Mouse (Mus musculus) hindbrain, embryonic 13.5 days (tissue): Measurements from ENCODE around the gene Abcd3. TPM values are rescaled to one million over a fixed set of nuclear protein-coding genes. Genes with fewer than 3 reads are reported as not detected.
A peak's percentile ranks its signal among the peaks of the same experiment; 100 is the strongest.

Experiments
- ATAC-seq: fragments of 200-750 bp; cut with Nextera tagmentation; 2 replicates; pipeline ENCODE4 v1.8.0; 2017; ENCODE audit warnings: moderate TSS enrichment; ENCODE audit not compliant: low FRiP score
- H3K27ac ChIP-seq: fragments of 300-500 bp; sonication (generic); 2 replicates; pipeline ENCODE4 v1.5.1; 2015; ENCODE audit warnings: inconsistent platforms, mild to moderate bottlenecking, moderate library complexity
- H3K27me3 ChIP-seq: fragments of 300-500 bp; sonication (generic); 2 replicates; pipeline ENCODE4 v1.6.1; 2015; ENCODE audit warnings: mild to moderate bottlenecking, inconsistent platforms
- H3K36me3 ChIP-seq: fragments of 300-500 bp; sonication (generic); 2 replicates; pipeline ENCODE4 v1.6.1; 2015; ENCODE audit warnings: mild to moderate bottlenecking, inconsistent platforms
- H3K4me1 ChIP-seq: fragments of 300-500 bp; sonication (generic); replicated peaks from 2 replicates; pipeline ENCODE4 v1.6.1; 2015; ENCODE audit warnings: inconsistent platforms
- H3K4me2 ChIP-seq: fragments of 300-500 bp; sonication (generic); 2 replicates; pipeline ENCODE4 v1.6.1; 2015; ENCODE audit warnings: inconsistent platforms, mild to moderate bottlenecking, moderate library complexity
- H3K4me3 ChIP-seq: fragments of 300-500 bp; sonication (generic); 2 replicates; pipeline ENCODE4 v1.5.1; 2015; ENCODE audit warnings: mild to moderate bottlenecking, inconsistent platforms
- H3K9ac ChIP-seq: fragments of 300-500 bp; sonication (generic); 2 replicates; pipeline ENCODE4 v1.6.1; 2015; ENCODE audit warnings: mild to moderate bottlenecking, inconsistent platforms
- H3K9me3 ChIP-seq: fragments of 300-500 bp; sonication (generic); 2 replicates; pipeline ENCODE4 v1.6.1; 2016; ENCODE audit warnings: inconsistent platforms
- WGBS: fragments of 180-500 bp; shearing (Covaris S2); methylation state at CpG from one replicate; pipeline ENCODE4 v1.1.7; 2015; 5-methylcytosine and 5-hydroxymethylcytosine counted together
- polyA plus RNA-seq: library from polyadenylated mRNA; unstranded; fragments of >200 nt; fragmentation: Nextera tagmentation; extraction: Ambion mirVana; gene quantifications from 2 replicates; pipeline ENCODE4 v1.2.1, GENCODE M21; 2015

Abcd3 gene
- polyA plus RNA-seq, 1 experiment from 2014 or later: 70.6 TPM

GRCm38 (mm10) chr3:121725651-121726050 lies 89.5 kb downstream of the Abcd3 start:
- Histone ChIP-seq H3K27me3 (peaks cover 13% of the 10 kb centered on the region), H3K9me3 (no peaks in the 10 kb centered on the region), H3K4me3 (no peak overlapping the region), H3K36me3 (0 out of 2 replicates have a peak, but pooled peaks cover 4% of the 10 kb centered on the region), H3K4me2 (no peak overlapping the region), H3K9ac (no peak overlapping the region), H3K4me1 (peaks cover 33% of the 10 kb centered on the region), H3K27ac (no peak overlapping the region)
- 85% methylated on average over 10 of the region's 10 CpGs for WGBS
- no peak for ATAC-seq

- ATAC-seq: no peak
- Histone ChIP-seq H3K4me3 (peak overlapping the region; percentile 65), H3K9ac (peak overlapping the region; percentile 36; the same call in 1 of the 2 replicates), H3K4me1 (peaks cover 33% of the 10 kb centered on the region), H3K27ac (no peak overlapping the region), H3K36me3 (no peaks in the 10 kb centered on the region), H3K4me2 (peak overlapping the region; percentile 77), H3K9me3 (no peaks in the 10 kb centered on the region), H3K27me3 (peaks cover 13% of the 10 kb centered on the region)
- WGBS: 39% methylated on average over 12 of the region's 12 CpGs
Measured at GRCm38 (mm10) chr3:121724553-121724952, 90.5 kb downstream of the Abcd3 start.

DNA sequence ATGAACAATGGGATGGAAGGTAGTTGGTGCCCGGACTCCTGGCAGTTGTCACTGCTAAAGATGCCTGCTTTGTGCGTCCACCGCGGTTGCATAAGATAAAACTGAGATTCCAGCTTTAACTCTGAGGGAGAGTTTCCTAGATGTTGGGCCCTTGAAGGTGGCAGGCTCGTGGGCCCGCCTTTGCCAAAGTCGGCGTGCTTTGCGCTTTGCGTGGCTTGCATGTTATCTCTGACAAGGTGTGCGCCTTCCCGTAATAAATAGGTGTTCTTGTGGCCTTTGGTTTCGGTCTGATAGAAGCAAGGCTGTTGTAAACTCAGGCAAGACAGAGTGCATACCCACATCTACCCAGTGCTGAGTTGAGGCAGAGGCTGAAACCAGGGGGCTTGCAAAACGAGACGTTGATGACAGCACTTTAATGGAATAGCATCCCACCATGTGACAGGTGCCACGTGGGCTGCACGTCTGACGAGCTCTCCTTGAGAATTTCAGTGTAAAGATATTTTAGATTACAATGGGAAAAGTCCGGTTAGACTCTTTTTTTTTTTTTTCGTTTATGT lies 91.1 kb downstream of the Abcd3 start:
- no peak overlapping the region for H3K27ac ChIP-seq
- H3K4me3 ChIP-seq: peak overlapping the region; percentile 65
- no peak for ATAC-seq
- 6% methylated on average over 20 of the region's 20 CpGs for WGBS
- H3K9ac ChIP-seq: peak overlapping the region; percentile 76
- peak overlapping the region; percentile 77 for H3K4me2 ChIP-seq
- peaks cover 13% of the 10 kb centered on the region for H3K27me3 ChIP-seq
- no peaks in the 10 kb centered on the region for H3K9me3 ChIP-seq
- peaks cover 33% of the 10 kb centered on the region for H3K4me1 ChIP-seq
- H3K36me3 ChIP-seq: no peaks in the 10 kb centered on the region

DNA sequence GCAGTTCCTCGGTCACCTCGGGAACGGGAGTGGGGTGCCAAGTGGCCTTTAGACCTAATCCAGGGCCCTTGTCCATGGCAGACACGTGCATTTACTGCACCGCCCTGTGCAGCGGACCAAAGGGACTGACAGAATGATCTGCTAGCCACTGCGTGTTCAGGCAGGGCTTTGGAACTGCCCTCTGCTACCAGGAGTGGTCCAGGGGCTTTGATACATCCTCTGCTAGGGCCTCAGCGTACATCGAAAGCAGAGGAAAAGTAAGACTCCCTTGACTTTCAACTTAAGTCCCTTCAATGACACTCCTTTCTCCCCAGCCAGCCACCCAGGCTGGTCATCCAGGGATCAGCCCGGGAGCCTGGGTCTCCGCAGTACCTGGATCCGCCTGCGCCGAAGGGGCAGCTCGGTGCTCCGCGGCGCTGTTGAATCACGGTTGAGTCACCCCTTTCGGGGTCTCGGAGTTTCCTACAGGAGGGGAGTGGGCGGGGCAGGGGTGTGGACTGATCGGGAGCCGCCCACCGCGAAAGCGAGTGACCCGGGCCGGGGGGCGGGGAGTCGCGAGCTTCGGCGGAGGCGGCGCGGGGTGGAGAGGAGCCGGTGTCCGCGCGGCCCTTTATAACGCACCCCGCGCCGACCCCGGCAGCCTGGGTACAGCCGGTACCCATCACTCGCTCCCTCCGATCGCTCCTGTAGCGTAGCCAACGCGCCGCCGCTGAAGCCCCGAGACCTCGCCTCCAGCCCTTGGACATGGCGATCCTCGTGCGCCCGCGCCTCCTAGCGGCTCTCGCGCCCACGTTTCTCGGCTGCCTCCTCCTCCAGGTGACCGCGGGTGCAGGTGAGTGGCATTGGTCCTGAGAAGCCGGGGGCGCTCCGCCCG lies 91.9 kb downstream of the Abcd3 start, which contains the start of gene F3:
Gene F3 (plus strand): TSS at position 567 of the 874 bp plus-strand sequence.
- H3K9me3 ChIP-seq: no peaks in the 10 kb centered on the region
- under 1% methylated on average over 72 of the region's 73 CpGs for WGBS
- H3K4me3 ChIP-seq: peak within 1 kb of the TSS; percentile 65
- H3K4me1 ChIP-seq: peaks cover 33% of the 10 kb centered on the region
- peak; percentile 87 for ATAC-seq
- peaks cover 13% of the 10 kb centered on the region for H3K27me3 ChIP-seq
- H3K4me2 ChIP-seq: peak within 1 kb of the TSS; percentile 77
- peak within 1 kb of the TSS; percentile 44 for H3K27ac ChIP-seq
- H3K36me3 ChIP-seq: no peaks in the 10 kb centered on the region
- peak within 1 kb of the TSS; percentile 76 for H3K9ac ChIP-seq

DNA sequence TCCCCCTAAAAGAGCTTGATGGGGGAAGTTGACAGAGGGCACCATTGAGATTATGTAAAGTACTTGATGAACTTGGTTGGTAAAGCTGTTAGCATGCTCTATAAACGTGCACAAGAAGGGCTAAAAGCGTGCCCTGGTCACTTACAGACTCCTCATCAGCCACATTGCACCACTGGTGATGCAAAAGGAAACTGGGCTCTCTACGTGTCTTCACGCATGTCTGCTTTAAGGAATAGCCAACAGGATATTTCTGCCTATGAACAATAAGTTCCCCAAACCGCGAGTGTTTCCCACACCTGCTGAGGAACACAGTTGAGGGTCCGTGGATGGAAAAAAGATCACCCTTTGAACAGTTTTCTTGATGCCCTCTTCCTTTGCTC lies 93.4 kb downstream of the Abcd3 start:
- ATAC-seq: no peak
- 0 out of 2 replicates have a peak overlapping the region, but pooled peaks have one; percentile 8 for H3K4me2 ChIP-seq
- 61% methylated on average over 7 of the region's 7 CpGs for WGBS

DNA sequence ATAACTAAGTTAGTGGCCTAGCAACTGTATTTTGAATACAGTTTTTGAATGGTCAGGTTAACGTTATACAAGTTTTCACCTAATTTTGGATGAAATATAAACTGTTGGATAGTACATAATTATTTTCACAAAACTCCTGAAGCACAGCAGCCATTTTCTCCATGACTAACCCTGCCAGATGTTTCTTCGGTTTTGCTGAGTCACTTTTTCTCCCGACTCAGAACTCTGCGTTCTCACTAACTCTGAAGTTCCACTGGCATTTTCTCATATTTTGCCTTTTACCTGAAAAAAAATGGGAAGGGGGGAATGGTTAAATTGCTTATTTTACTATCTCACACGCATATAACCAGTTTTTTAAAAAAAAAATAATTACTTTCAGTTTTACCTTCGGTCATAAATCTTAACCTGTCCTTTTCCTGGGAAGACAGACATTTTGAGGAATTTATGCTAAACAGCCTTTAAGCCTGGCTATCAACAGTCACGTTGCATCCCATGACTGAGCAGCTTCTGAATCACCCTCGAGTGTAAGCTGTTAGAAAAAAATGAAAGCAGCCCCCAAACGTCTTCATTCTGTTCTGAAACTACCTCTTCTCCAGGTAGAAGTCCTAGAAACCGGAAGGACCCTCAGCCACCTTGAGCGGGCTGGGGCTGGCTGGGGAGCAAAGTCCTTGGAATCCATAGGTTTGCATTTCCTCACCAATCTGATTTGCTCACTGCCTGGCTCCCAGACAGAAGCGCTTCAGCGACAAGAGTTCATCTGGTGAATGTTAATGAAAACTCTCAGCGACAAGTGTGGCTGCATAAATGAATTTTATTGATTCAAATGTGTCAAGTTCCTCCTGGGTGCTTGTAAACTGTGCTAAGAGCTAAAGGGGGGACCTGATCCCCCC lies 94.1 kb downstream of the Abcd3 start:
- Histone ChIP-seq H3K9ac (no peak overlapping the region), H3K27ac (no peak overlapping the region; the same call in 1 of the 2 replicates), H3K4me2 (0 out of 2 replicates have a peak overlapping the region, but pooled peaks have one; percentile 8)

More for the DNA sequence above, 93.4 kb downstream of the Abcd3 start:
- Histone ChIP-seq H3K4me1 (peaks cover 33% of the 10 kb centered on the region), H3K27me3 (peaks cover 13% of the 10 kb centered on the region), H3K9me3 (no peaks in the 10 kb centered on the region), H3K27ac (no peak overlapping the region; the same call in 1 of the 2 replicates), H3K36me3 (no peaks in the 10 kb centered on the region), H3K4me3 (no peak overlapping the region), H3K9ac (no peak overlapping the region)

GRCm38 (mm10) chr3:121719701-121720100 lies 95.4 kb downstream of the Abcd3 start:
- Histone ChIP-seq H3K27ac (no peak overlapping the region), H3K4me1 (peaks cover 30% of the 10 kb centered on the region), H3K9me3 (no peaks in the 10 kb centered on the region), H3K4me2 (no peak overlapping the region), H3K9ac (no peak overlapping the region), H3K4me3 (no peak overlapping the region), H3K27me3 (peaks cover 10% of the 10 kb centered on the region), H3K36me3 (no peaks in the 10 kb centered on the region)
- ATAC-seq: no peak
- 70% methylated on average over 3 of the region's 3 CpGs for WGBS

More for the DNA sequence above, 94.1 kb downstream of the Abcd3 start:
- Histone ChIP-seq H3K4me3 (no peak overlapping the region), H3K9me3 (no peaks in the 10 kb centered on the region), H3K36me3 (no peaks in the 10 kb centered on the region), H3K27me3 (peaks cover 13% of the 10 kb centered on the region), H3K4me1 (peaks cover 33% of the 10 kb centered on the region)
- WGBS: 46% methylated on average over 14 of the region's 14 CpGs
- ATAC-seq: no peak

DNA sequence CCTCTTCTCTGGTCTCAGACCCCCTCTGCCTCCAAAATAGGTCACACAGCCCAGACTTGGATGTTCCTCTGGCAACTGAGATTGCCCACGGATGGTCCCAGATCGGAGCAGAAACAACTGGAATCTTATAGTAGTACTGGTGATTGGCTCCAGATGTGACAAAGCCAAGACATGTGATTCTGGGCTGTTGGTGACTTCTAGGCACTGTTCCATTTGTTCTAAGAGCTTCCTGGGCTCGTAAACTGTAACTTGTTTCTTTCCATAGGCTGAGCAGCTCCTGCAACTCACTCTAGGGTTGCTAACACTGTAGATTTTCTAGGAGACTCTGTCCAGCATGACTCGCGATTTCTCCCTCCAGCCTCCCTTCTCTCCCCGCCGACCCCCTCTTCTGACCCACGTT lies 96.4 kb downstream of the Abcd3 start:
- H3K4me3 ChIP-seq: no peak overlapping the region
- peaks cover 23% of the 10 kb centered on the region for H3K4me1 ChIP-seq
- ATAC-seq: no peak
- no peaks in the 10 kb centered on the region for H3K9me3 ChIP-seq
- WGBS: 82% methylated on average over 8 of the region's 8 CpGs
- H3K4me2 ChIP-seq: no peak overlapping the region
- H3K9ac ChIP-seq: no peak overlapping the region
- H3K36me3 ChIP-seq: no peaks in the 10 kb centered on the region
- no peak overlapping the region for H3K27ac ChIP-seq
- peaks cover 7% of the 10 kb centered on the region; the same call in 1 of the 2 replicates for H3K27me3 ChIP-seq

DNA sequence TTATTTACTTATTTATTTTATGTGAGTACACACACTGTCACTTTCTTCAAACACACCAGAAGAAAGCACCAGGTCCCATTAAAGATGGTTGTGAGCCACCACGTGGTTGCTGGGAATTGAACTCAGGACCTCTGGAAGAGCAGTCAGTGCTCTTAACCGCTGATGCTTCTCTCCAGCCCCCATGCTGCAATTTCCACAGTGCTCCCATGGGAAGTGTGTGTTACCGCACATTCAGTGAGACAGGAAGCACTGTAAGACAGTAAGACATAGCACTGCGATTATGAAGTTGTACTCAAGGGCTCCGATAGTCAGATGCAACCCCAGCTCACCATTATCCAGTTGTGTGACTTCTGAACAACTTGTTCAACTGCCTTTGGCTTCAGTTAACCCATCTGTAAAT lies 98.6 kb downstream of the Abcd3 start:
- Histone ChIP-seq H3K27me3 (peaks cover under 1% of the 10 kb centered on the region; the same call in 1 of the 2 replicates), H3K4me1 (peaks cover 13% of the 10 kb centered on the region), H3K4me2 (no peak overlapping the region), H3K9ac (no peak overlapping the region), H3K27ac (no peak overlapping the region), H3K36me3 (no peaks in the 10 kb centered on the region), H3K9me3 (no peaks in the 10 kb centered on the region), H3K4me3 (no peak overlapping the region)
- no peak for ATAC-seq
- 88% methylated on average over 5 of the region's 5 CpGs for WGBS

- H3K4me1 ChIP-seq: peaks cover 9% of the 10 kb centered on the region
Measured at GRCm38 (mm10) chr3:121715741-121716459, 99.2 kb downstream of the Abcd3 start.

DNA sequence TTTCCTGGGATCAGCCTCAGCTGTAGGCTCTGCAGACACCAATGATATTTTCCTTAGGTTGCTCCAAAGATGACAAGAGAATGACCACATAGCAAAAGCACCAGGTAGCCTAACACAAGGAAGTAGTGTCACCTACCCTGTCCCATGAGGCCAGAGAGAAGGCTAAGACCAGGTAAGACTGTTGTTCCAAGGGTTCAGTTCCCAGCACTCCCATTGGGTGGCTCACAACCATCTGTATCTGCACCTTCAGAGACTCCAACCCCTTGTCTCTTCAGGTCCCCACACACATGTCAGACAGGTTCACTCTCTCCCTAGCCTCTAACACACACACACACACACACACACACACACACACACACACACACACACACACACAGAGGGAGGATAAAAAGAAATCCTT lies 99.8 kb downstream of the Abcd3 start:
- Histone ChIP-seq H3K9ac (no peak overlapping the region), H3K9me3 (no peaks in the 10 kb centered on the region), H3K36me3 (no peaks in the 10 kb centered on the region), H3K4me1 (peaks cover 9% of the 10 kb centered on the region), H3K27me3 (no peaks in the 10 kb centered on the region; the same call in 1 of the 2 replicates), H3K27ac (no peak overlapping the region), H3K4me2 (no peak overlapping the region), H3K4me3 (no peak overlapping the region)
- no peak for ATAC-seq

More at GRCm38 (mm10) chr3:121715741-121716459, 99.2 kb downstream of the Abcd3 start:
- Histone ChIP-seq H3K9me3 (no peaks in the 10 kb centered on the region), H3K36me3 (no peaks in the 10 kb centered on the region), H3K4me3 (no peak overlapping the region), H3K4me2 (no peak overlapping the region), H3K27ac (no peak overlapping the region; the same call in 1 of the 2 replicates), H3K27me3 (no peaks in the 10 kb centered on the region; the same call in 1 of the 2 replicates), H3K9ac (no peak overlapping the region)
- WGBS: 86% methylated on average over 6 of the region's 6 CpGs
- ATAC-seq: no peak
